Mouse (Mus musculus) liver, embryonic 14.5 days (tissue): ENCODE measurements at regions not wholly inside any gene's neighbourhood (a gene's known extent, or its start where the extent isn't known, plus 50 kb on each side); places are given as distances from the start of the nearest gene placed in this dataset.
A peak's percentile ranks its signal among the peaks of the same experiment; 100 is the strongest.

Experiments used
- ATAC-seq: fragments of 200-750 bp; cut with Nextera tagmentation; 2 replicates; pipeline ENCODE4 v1.8.0; 2017; ENCODE audit warnings: moderate number of reproducible peaks, mild to moderate bottlenecking, moderate library complexity; ENCODE audit not compliant: insufficient read depth
- DNase-seq, 3 experiments: peaks; one replicate each; pipeline ENCODE4 v3.0.0-alpha.2; 2012 to 2013; ENCODE audit warnings: low read depth in 3 of 3, low spot score in 3 of 3
- H3K27ac ChIP-seq: fragments of 300-500 bp; sonication (generic); 2 replicates; pipeline ENCODE4 v1.5.1; 2014; ENCODE audit warnings: moderate library complexity, mild to moderate bottlenecking, control low read depth, inconsistent platforms
- H3K27me3 ChIP-seq: fragments of 300-500 bp; sonication (generic); 2 replicates; pipeline ENCODE4 v1.6.1; 2014; ENCODE audit warnings: mild to moderate bottlenecking, low read length, moderate library complexity; ENCODE audit not compliant: control insufficient read depth, insufficient read depth
- H3K36me3 ChIP-seq: fragments of 300-500 bp; sonication (generic); replicated peaks from 2 replicates; pipeline ENCODE4 v1.6.1; 2014; ENCODE audit warnings: low read depth; ENCODE audit not compliant: control insufficient read depth, insufficient read depth
- H3K4me1 ChIP-seq, 2 experiments: fragments of 200-500 bp in 1 of 2; fragments of 300-500 bp in 1 of 2; sonication (generic) in 1 of 2; replicated peaks; 2 replicates each; pipeline ENCODE4 v1.6.1; 2012 to 2014; ENCODE audit warnings: antibody characterized with exemption in 1 of 2, inconsistent platforms in 1 of 2, low read length in 1 of 2; ENCODE audit not compliant: control insufficient read depth in 2 of 2, insufficient read depth in 2 of 2
- H3K4me2 ChIP-seq: fragments of 300-500 bp; sonication (generic); 2 replicates; pipeline ENCODE4 v1.6.1; 2014; ENCODE audit warnings: low read depth, mild to moderate bottlenecking, control low read depth, moderate library complexity
- H3K4me3 ChIP-seq, 2 experiments: fragments of 200-500 bp in 1 of 2; fragments of 300-500 bp in 1 of 2; sonication (generic) in 1 of 2; 2 replicates each; pipeline ENCODE4 v1.5.1; 2012 to 2014; ENCODE audit warnings: low read depth in 2 of 2, low read length in 2 of 2, mild to moderate bottlenecking in 2 of 2, control low read depth in 1 of 2, inconsistent platforms in 1 of 2, moderate library complexity in 1 of 2; ENCODE audit not compliant: insufficient read depth in 1 of 2
- H3K9ac ChIP-seq: fragments of 300-500 bp; sonication (generic); replicated peaks from 2 replicates; pipeline ENCODE4 v1.6.1; 2014; ENCODE audit warnings: mild to moderate bottlenecking, control low read depth, moderate library complexity
- H3K9me3 ChIP-seq: fragments of 300-500 bp; sonication (generic); 2 replicates; pipeline ENCODE4 v1.6.1; 2016; ENCODE audit warnings: low read length, mixed read lengths; ENCODE audit not compliant: control insufficient read depth
- CTCF ChIP-seq: IDR thresholded peaks from 2 replicates; pipeline ENCODE4 v1.5.1; 2016; ENCODE audit warnings: antibody characterized with exemption, low read depth, control low read depth
- EP300 ChIP-seq: IDR thresholded peaks from 2 replicates; pipeline ENCODE4 v1.6.1; 2016; ENCODE audit warnings: antibody characterized with exemption, low read depth
- WGBS: fragments of 180-500 bp; shearing (Covaris S2); extraction: QIAGEN DNeasy Blood & Tissue Kit; methylation state at CpG from one replicate; pipeline ENCODE4 v1.1.7; 2014; ENCODE audit not compliant: insufficient replicate concordance; 5-methylcytosine and 5-hydroxymethylcytosine counted together

DNA sequence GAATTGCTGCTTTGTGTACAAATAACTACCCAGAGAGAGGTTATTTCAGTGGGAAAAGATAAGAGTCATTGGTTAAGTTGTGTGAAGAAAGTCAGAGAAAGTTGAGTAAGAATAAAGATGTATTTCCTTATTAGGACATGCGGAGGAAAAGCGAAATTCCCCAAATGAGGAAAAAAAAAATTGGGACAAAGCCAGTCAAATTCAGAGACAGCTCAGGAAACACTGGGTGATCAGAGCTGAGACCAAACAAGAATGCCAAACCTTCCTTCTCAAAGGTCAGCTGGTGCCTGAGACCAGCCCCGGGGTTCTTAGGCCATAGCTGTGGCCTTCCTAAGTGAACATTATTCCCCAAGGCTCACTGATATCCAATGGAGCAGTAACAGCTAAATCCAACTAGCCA is 345.2 kb upstream of the Thbs1 start:
- no peak overlapping the region for H3K4me2 ChIP-seq
- H3K36me3 ChIP-seq: no peaks in the 10 kb centered on the region
- WGBS: 70% methylated on average over 3 of the region's 3 CpGs
- H3K27me3 ChIP-seq: no peaks in the 10 kb centered on the region
- no peak for DNase-seq
- H3K27ac ChIP-seq: no peak overlapping the region
- TF ChIP-seq EP300 (no peak), CTCF (no peak)
- no peaks in the 10 kb centered on the region for H3K4me1 ChIP-seq
- H3K9ac ChIP-seq: no peak overlapping the region
- no peaks in the 10 kb centered on the region for H3K9me3 ChIP-seq
- no peak overlapping the region for H3K4me3 ChIP-seq
- ATAC-seq: no peak

DNA sequence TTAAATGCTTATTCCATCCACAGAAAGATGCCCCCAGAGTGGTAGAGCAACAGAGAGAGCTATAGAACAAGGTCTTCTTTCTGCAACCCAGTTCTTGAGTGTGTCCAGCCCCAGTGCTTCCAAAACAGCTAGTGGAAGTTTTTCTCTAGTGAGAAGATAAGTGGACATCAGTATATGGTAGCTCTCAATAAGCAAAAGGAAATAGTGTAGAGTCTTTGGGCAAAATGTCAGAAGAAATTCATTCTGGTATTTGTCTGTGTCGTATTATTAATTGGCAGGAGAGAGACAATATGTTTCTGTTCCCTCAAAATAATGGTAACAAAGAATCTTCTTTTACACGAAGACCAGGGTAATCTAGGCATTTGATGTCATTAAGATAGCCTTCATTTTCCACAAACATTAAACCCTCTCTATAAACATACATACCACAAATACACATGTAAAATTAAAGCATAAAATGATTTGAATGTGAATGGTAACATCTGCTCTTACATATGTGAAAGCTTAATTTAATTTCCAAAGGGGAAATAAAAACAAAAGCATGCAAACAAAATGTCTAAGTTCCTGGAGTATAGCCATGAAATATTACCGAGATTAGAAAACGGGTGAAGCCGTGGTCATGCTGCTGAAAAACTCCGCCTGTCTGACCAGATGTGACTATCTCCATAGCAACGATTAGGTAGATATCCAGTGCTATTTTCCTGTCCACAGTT is 342.1 kb upstream of the Thbs1 start:
- no peak for TF ChIP-seq EP300
- TF ChIP-seq CTCF: no peak
- Histone ChIP-seq H3K36me3 (no peaks in the 10 kb centered on the region), H3K27me3 (no peaks in the 10 kb centered on the region), H3K4me3 (no peak overlapping the region), H3K9ac (no peak overlapping the region), H3K4me1 (no peaks in the 10 kb centered on the region), H3K9me3 (no peaks in the 10 kb centered on the region), H3K4me2 (no peak overlapping the region), H3K27ac (no peak overlapping the region)
- ATAC-seq: no peak
- 62% methylated on average over 7 of the region's 7 CpGs for WGBS
- no peak for DNase-seq

DNA sequence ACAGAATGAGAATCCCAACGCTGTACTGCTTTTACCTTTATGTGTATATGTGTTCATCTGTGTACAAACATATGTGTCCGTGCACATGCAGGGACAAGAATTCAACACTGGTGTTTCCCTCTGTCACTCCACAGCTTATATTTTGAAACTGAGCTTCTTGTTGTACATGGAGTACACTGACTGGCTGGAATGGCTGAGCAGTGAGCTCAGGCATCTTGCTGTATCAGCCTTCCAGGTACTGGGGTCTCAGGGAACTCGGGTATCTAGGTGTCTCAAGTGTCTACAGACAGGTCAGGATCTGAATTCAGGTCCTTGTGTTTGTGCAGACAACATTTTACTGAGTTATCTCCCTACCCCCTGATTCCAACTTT is 341.6 kb upstream of the Thbs1 start:
- 46% methylated on average over 3 of the region's 3 CpGs for WGBS
- no peaks in the 10 kb centered on the region for H3K9me3 ChIP-seq
- no peaks in the 10 kb centered on the region for H3K36me3 ChIP-seq
- no peak for ATAC-seq
- H3K4me3 ChIP-seq: no peak overlapping the region
- H3K27me3 ChIP-seq: no peaks in the 10 kb centered on the region
- no peak overlapping the region for H3K27ac ChIP-seq
- H3K4me1 ChIP-seq: no peaks in the 10 kb centered on the region
- no peak overlapping the region for H3K9ac ChIP-seq
- no peak for DNase-seq
- no peak for TF ChIP-seq EP300
- TF ChIP-seq CTCF: no peak
- H3K4me2 ChIP-seq: no peak overlapping the region

DNA sequence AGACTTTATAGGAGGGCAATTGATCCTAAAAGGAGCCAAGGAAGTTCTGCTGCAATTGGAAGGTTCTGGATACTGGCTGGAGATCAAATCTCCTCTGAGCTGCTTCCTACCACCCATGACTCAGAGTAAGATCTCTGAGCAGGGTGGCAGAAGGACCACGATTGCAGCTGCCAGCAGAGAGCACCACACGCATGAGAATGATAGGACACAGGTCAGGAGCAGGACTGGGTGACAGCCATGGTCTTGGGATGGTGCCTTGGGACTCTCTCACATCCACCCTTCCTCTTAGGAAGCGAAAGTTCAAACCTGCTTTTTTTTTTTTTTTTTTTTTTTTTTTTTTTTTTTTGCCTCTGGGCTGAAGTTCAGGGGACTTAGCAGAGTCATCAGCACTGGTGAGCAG is 331.4 kb upstream of the Thbs1 start:
- ATAC-seq: no peak
- Histone ChIP-seq H3K4me1 (no peaks in the 10 kb centered on the region), H3K4me2 (no peak overlapping the region), H3K27ac (no peak overlapping the region), H3K36me3 (no peaks in the 10 kb centered on the region), H3K9ac (no peak overlapping the region), H3K9me3 (no peaks in the 10 kb centered on the region), H3K27me3 (no peaks in the 10 kb centered on the region), H3K4me3 (no peak overlapping the region)
- DNase-seq: no peak
- WGBS: 50% methylated on average over 3 of the region's 3 CpGs
- TF ChIP-seq EP300: no peak
- peak; percentile 8; the same call in 1 of the 2 replicates for TF ChIP-seq CTCF

DNA sequence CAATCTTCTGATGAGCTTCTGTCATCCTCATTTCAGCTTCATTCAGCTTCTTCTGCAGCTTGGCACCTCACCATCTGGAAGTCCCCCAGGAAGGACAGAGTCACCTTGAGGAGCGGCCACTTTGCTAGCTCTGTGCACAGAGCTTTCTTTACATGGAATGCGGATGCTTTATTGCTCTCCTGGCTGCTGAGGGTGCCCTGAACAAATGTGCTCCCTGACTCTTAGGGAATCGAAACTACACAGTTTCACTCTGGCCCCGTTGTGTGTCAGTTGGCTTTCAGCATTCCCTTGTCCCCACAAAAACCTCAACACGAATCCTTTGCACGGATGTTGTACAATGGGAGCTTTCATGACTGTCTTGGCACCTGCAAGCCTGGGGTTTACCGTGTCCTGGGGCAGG is 330.9 kb upstream of the Thbs1 start:
- no peak for TF ChIP-seq EP300
- no peak for TF ChIP-seq CTCF
- Histone ChIP-seq H3K27ac (no peak overlapping the region), H3K4me3 (no peak overlapping the region), H3K9ac (no peak overlapping the region), H3K4me2 (no peak overlapping the region), H3K4me1 (no peaks in the 10 kb centered on the region), H3K27me3 (no peaks in the 10 kb centered on the region), H3K36me3 (no peaks in the 10 kb centered on the region), H3K9me3 (no peaks in the 10 kb centered on the region)
- DNase-seq (no peak), ATAC-seq (no peak)
- WGBS: 64% methylated on average over 7 of the region's 7 CpGs
